Mouse (Mus musculus) kidney, adult 2 months (tissue): Measurements from ENCODE around the gene Zbtb12. TPM values are rescaled to one million over a fixed set of nuclear protein-coding genes. Genes with fewer than 3 reads are reported as not detected.
A peak's percentile ranks its signal among the peaks of the same experiment; 100 is the strongest.

ENCODE experiments used
- DNase-seq: peaks from one replicate; pipeline ENCODE4 v3.0.0; 2021
- H3K27ac ChIP-seq: fragments of 200-500 bp; 2 replicates; pipeline ENCODE4 v1.5.1; 2012; ENCODE audit warnings: low read depth, low read length, control low read depth, inconsistent platforms; ENCODE audit not compliant: insufficient read depth
- H3K27me3 ChIP-seq: fragments of 200-500 bp; replicated peaks from 2 replicates; pipeline ENCODE4 v1.6.1; 2012; ENCODE audit warnings: mild to moderate bottlenecking, moderate library complexity, low read length, inconsistent platforms; ENCODE audit not compliant: control insufficient read depth, insufficient read depth
- H3K36me3 ChIP-seq: fragments of 200-500 bp; 2 replicates; pipeline ENCODE4 v1.6.1; 2012; ENCODE audit warnings: mild to moderate bottlenecking, moderate library complexity, low read length, inconsistent platforms; ENCODE audit not compliant: control insufficient read depth, insufficient read depth
- H3K4me1 ChIP-seq: fragments of 200-500 bp; 2 replicates; pipeline ENCODE4 v1.6.1; 2011; ENCODE audit warnings: low read length; ENCODE audit not compliant: control insufficient read depth, insufficient read depth
- H3K4me3 ChIP-seq: fragments of 200-500 bp; 2 replicates; pipeline ENCODE4 v1.5.1; 2011; ENCODE audit warnings: mild to moderate bottlenecking, low read depth, low read length, control low read depth; ENCODE audit not compliant: insufficient read depth
- CTCF ChIP-seq: fragments of 200-500 bp; conservative IDR thresholded peaks from 2 replicates; pipeline ENCODE4 v1.5.1; 2011; ENCODE audit warnings: low read depth, mild to moderate bottlenecking, control low read depth, low read length, moderate library complexity, mixed read lengths; ENCODE audit not compliant: insufficient read depth, insufficient read length
- POLR2A ChIP-seq: fragments of 200-500 bp; IDR thresholded peaks from one replicate; pipeline ENCODE4 v1.6.1; 2011; ENCODE audit warnings: low read depth, low read length, control low read depth
- WGBS: fragments of 180-500 bp; shearing (Covaris S2); methylation state at CpG from one replicate; pipeline ENCODE4 v1.1.7; 2018; 5-methylcytosine and 5-hydroxymethylcytosine counted together
- polyA plus RNA-seq: library from polyadenylated mRNA; depleted of rRNA; stranded (reverse); fragments of >200 nt; gene quantifications from 2 replicates; pipeline ENCODE4 v1.2.3, GENCODE M21; 2012

Zbtb12 gene
- polyA plus RNA-seq, 1 experiment, result 9.4 TPM

DNA sequence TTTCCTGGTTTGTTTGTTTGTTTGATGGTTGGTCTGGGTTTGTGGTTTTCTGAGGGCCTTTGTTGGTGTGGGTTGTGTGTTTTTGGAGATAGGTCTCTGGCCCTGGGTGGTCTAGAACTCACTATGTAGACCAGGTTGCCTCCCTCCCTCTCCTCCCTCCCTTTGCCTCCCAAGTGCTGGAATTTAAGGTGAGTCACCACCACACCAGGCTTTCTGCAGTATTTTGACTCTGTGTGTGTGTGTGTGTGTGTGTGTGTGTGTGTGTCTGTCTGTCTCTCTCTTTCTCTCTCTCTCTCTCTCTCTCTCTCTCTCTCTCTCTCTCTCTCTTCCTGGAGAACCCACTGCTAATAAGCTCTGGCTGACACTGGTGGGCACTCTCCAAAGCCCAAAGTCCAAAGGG, 1.9 kb downstream of the Zbtb12 start:
- Histone ChIP-seq H3K27ac (no peak overlapping the region), H3K36me3 (no peaks in the 10 kb centered on the region), H3K4me3 (peak overlapping the region; percentile 36; the same call in 1 of the 2 replicates), H3K4me1 (no peaks in the 10 kb centered on the region), H3K27me3 (no peaks in the 10 kb centered on the region)
- DNase-seq, result no peak
- no peak for TF ChIP-seq CTCF
- TF ChIP-seq POLR2A, result no peak

DNA sequence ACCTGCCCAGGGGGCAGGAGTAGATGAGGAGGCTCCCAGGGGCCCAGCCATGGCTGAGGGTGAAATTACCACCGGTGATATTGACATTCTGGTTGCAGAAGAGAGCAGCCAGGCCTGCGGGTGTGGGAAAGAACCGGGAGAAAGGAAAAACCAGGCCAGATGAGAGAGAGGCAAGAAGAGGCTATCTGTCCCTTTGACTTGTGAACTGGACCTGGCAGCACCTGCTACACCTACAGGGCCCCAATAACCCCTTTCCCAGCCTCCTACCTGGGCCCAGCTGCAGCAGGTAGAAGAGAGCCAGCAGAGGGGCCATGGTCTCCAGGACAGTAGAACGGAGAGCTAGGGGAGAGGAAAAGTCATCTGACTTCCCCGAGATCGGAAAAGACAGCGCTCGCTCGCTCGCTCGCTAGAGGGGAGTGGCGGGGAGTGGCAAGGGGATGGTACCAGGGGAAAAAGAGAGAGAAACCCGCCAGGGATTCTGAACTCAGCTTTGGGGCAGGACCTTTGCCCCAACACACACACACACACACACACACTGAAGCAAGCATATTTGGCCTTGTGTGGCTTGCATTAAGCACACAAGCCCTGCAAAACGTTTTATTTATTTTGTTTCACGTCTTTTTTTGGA, 2.5 kb downstream of the Zbtb12 start, which contains the start of gene Gm20547:
Gm20547 (minus strand) TSS at position 360 of the 628 bp plus-strand sequence.
- TF ChIP-seq POLR2A (no peak), CTCF (no peak)
- Histone ChIP-seq H3K4me3 (peak within 1 kb of the TSS; percentile 36; the same call in 1 of the 2 replicates), H3K36me3 (no peaks in the 10 kb centered on the region), H3K27ac (no peak within 1 kb of the TSS), H3K4me1 (no peaks in the 10 kb centered on the region), H3K27me3 (no peaks in the 10 kb centered on the region)
- 24% methylated on average over 15 of the region's 15 CpGs for WGBS
- DNase-seq, result peak; percentile 61

DNA sequence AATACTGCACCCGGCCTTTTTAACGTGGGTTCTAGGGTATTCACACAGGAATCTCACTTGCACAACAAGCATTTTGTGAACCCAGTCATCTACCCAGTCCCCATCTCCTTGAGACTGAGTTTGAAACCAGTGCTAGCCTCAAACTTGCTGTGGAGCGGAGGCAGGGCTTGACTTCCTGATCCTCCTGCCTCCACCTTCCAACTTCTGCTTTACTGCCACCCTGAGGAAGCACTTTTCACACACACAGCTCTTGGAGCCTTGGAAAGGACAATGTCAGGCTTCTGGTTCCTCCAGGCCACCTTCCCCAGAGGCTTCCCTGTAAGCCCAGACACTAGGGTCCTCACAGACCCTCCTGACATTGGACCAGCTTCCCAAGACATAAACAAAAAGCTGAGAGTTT, 4.0 kb downstream of the Zbtb12 start:
- TF ChIP-seq POLR2A (no peak), CTCF (peak; percentile 41)
- WGBS, result 61% methylated on average over 3 of the region's 3 CpGs
- no peak overlapping the region for H3K27ac ChIP-seq
- no peaks in the 10 kb centered on the region for H3K27me3 ChIP-seq
- H3K4me3 ChIP-seq, result no peak overlapping the region
- no peaks in the 10 kb centered on the region for H3K36me3 ChIP-seq
- DNase-seq, result no peak
- H3K4me1 ChIP-seq, result no peaks in the 10 kb centered on the region

DNA sequence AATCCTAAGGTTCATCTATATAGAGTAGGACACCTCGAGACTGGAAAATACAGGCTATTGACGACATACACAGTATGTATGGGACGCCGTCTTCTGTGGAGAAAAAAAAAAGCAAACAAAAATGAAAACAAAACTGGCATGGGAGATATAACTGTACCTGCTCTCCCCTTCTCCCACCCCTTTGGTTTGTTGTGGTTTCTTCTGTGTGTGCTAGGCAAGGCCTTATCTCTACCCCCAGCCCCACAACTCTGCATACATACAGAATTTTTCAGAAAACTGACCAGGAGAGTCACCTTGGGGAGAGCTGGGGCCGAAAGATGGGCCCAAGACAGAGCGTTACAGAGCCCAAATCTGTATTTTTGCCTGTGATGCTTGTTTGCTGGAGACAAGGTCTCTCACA, 5.4 kb downstream of the Zbtb12 start:
- WGBS, result 94% methylated on average over 6 of the region's 6 CpGs
- TF ChIP-seq POLR2A (no peak), CTCF (no peak)
- no peak overlapping the region for H3K27ac ChIP-seq
- H3K27me3 ChIP-seq, result no peaks in the 10 kb centered on the region
- no peaks in the 10 kb centered on the region for H3K4me1 ChIP-seq
- no peaks in the 10 kb centered on the region for H3K36me3 ChIP-seq
- no peak overlapping the region for H3K4me3 ChIP-seq
- no peak for DNase-seq

DNA sequence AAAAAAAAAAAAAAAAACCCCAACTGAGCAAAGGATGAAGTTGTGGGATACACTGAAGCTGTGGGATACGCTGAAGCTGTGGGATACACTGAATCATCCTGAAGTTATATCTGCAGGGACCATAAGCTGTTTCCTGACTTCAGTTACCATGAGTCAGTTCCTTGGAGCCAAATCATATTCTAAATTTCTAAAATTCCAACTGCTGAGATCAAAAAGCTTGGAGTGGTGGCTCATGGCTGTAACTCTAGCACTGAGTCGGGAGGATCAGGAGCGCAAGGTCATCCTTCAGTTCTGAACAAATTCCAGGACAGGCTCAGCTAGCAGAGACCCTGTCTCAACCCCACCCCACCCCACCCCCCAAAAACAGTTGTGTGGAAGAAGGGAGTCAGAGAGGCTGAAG, 6.3 kb downstream of the Zbtb12 start:
- DNase-seq, result no peak
- no peak overlapping the region for H3K27ac ChIP-seq
- H3K27me3 ChIP-seq, result no peaks in the 10 kb centered on the region
- 78% methylated on average over 3 of the region's 3 CpGs for WGBS
- no peak for TF ChIP-seq POLR2A
- TF ChIP-seq CTCF, result no peak
- H3K4me1 ChIP-seq, result no peaks in the 10 kb centered on the region
- H3K4me3 ChIP-seq, result no peak overlapping the region
- H3K36me3 ChIP-seq, result no peaks in the 10 kb centered on the region

DNA sequence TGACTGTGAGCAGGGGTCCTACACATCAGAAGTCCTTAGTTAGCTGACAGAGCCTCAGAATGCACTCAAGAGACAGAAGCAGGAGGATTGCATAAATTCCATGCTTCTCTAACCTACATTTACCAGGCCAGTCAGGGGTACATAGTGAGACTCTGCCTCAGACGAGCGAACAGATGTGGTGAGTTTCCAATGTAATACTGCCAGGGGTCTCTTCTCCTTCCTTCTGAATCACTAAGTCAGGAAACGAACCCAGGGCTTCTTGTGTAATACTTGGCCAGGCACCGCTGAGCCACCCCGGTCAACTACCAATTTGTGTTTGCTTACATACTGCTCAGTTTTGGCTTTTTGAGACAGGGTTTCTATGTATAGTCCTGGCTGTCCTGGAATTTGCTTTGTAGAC, 8.7 kb downstream of the Zbtb12 start:
- Histone ChIP-seq H3K4me1 (no peaks in the 10 kb centered on the region), H3K27me3 (no peaks in the 10 kb centered on the region), H3K27ac (0 out of 2 replicates have a peak overlapping the region, but pooled peaks have one; percentile 14), H3K4me3 (no peak overlapping the region), H3K36me3 (no peaks in the 10 kb centered on the region)
- 88% methylated on average over 5 of the region's 5 CpGs for WGBS
- TF ChIP-seq POLR2A (no peak), CTCF (no peak)
- DNase-seq, result no peak

DNA sequence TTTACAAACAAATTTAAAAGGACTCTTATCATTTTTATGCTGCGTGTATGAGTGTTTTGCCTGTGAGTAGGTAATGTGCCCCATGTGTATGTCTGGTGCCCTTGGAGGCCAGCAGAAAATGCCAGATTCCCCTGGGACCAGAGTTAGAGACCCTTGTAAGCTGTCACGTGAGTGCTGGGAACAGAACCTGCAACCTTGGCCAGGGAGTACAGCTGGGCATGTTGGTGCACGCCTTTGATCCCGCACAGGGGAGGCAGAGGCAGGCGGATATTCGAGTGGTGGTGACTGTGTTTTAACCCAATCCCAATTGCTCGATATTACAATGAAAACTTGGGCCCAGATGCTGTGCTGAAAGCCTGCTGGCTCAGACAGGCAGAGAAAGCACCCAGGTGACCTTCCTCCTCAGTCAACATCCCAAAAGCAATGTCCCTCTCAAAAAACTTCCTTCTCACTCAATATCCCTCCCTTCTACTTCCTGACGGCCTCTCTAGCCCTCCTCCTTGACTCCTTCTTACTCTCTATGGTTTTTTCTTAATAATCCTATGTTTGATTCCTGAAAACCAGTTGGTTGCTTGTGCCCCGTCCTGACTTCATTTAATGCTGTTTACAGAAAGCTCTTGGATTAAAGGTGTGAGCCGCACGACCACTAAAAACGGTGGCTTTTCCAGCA, 10.9 kb downstream of the Zbtb12 start:
- no peak for DNase-seq
- no peaks in the 10 kb centered on the region; the same call in 1 of the 2 replicates for H3K4me1 ChIP-seq
- TF ChIP-seq CTCF, result no peak
- TF ChIP-seq POLR2A, result no peak
- H3K36me3 ChIP-seq, result no peaks in the 10 kb centered on the region
- 85% methylated on average over 12 of the region's 12 CpGs for WGBS
- no peak overlapping the region for H3K4me3 ChIP-seq
- H3K27ac ChIP-seq, result no peak overlapping the region
- no peaks in the 10 kb centered on the region for H3K27me3 ChIP-seq
